Mouse (Mus musculus): ENCODE results near the gene Fam162a. TPM values are rescaled to one million over a fixed set of nuclear protein-coding genes. Genes with fewer than 3 reads are reported as not detected.

Fam162a gene
- polyA plus RNA-seq (2012), result 162 and 401 TPM in 2 replicates

- TF ChIP-seq GATA1 (IDR thresholded peaks at IDR 0.05; ENCODE audit: low read length), result no peak
Measured at GRCm38 (mm10) chr16:36071450-36072379, at the start of gene Fam162a, which contains the start of gene Ccdc58. TSS of gene Fam162a (minus strand) at chr16:36071594. TSS of gene Ccdc58 (plus strand) at chr16:36071685.

- no peak for TF ChIP-seq GATA1 (IDR thresholded peaks at IDR 0.05; ENCODE audit: low read length)
Measured at GRCm38 (mm10) chr16:36102211-36102610, 30.8 kb upstream of the Fam162a start.

- no peak for TF ChIP-seq GATA1 (IDR thresholded peaks at IDR 0.05; ENCODE audit: low read length)
Measured at GRCm38 (mm10) chr16:36101526-36101925, 30.1 kb upstream of the Fam162a start.

GRCm38 (mm10) chr16:36094079-36094478 lies 22.7 kb upstream of the Fam162a start:
- TF ChIP-seq GATA1 (IDR thresholded peaks at IDR 0.05; ENCODE audit: low read length), result no peak

- no peak for TF ChIP-seq GATA1 (IDR thresholded peaks at IDR 0.05; ENCODE audit: low read length)
Measured at GRCm38 (mm10) chr16:36090785-36091509, 19.6 kb upstream of the Fam162a start.

- no peak for TF ChIP-seq GATA1 (IDR thresholded peaks at IDR 0.05; ENCODE audit: low read length)
Measured at GRCm38 (mm10) chr16:36089850-36090616, 18.6 kb upstream of the Fam162a start.

- TF ChIP-seq GATA1 (IDR thresholded peaks at IDR 0.05; ENCODE audit: low read length), result no peak
Measured at GRCm38 (mm10) chr16:36089065-36089464, 17.7 kb upstream of the Fam162a start.

GRCm38 (mm10) chr16:36087846-36088245 lies 16.5 kb upstream of the Fam162a start:
- TF ChIP-seq GATA1 (IDR thresholded peaks at IDR 0.05; ENCODE audit: low read length), result no peak

GRCm38 (mm10) chr16:36079916-36080315 lies 8.5 kb upstream of the Fam162a start:
- TF ChIP-seq GATA1 (IDR thresholded peaks at IDR 0.05; ENCODE audit: low read length), result no peak

- no peak for TF ChIP-seq GATA1 (IDR thresholded peaks at IDR 0.05; ENCODE audit: low read length)
Measured at GRCm38 (mm10) chr16:36074772-36075171, 3.4 kb upstream of the Fam162a start.

GRCm38 (mm10) chr16:36072410-36073011 lies 1.1 kb upstream of the Fam162a start:
- no peak for TF ChIP-seq GATA1 (IDR thresholded peaks at IDR 0.05; ENCODE audit: low read length)

GRCm38 (mm10) chr16:36071071-36071449 lies 334 bp downstream of the Fam162a start:
- no peak for TF ChIP-seq GATA1 (IDR thresholded peaks at IDR 0.05; ENCODE audit: low read length)

- TF ChIP-seq GATA1 (IDR thresholded peaks at IDR 0.05; ENCODE audit: low read length), result no peak
Measured at GRCm38 (mm10) chr16:36069819-36070575, 1.4 kb downstream of the Fam162a start.

GRCm38 (mm10) chr16:36068356-36068755 lies 3.0 kb downstream of the Fam162a start:
- no peak for TF ChIP-seq GATA1 (IDR thresholded peaks at IDR 0.05; ENCODE audit: low read length)

Data from G1E-ER4 (cell line).